Mouse (Mus musculus): Measurements from ENCODE around the gene Igfbpl1.

The Igfbpl1 gene

GRCm38 (mm10) chr4:45770638-45771033 lies 56.1 kb downstream of the Igfbpl1 start:
- in situ Hi-C loops (cut with MboI) = no loop called here

DNA sequence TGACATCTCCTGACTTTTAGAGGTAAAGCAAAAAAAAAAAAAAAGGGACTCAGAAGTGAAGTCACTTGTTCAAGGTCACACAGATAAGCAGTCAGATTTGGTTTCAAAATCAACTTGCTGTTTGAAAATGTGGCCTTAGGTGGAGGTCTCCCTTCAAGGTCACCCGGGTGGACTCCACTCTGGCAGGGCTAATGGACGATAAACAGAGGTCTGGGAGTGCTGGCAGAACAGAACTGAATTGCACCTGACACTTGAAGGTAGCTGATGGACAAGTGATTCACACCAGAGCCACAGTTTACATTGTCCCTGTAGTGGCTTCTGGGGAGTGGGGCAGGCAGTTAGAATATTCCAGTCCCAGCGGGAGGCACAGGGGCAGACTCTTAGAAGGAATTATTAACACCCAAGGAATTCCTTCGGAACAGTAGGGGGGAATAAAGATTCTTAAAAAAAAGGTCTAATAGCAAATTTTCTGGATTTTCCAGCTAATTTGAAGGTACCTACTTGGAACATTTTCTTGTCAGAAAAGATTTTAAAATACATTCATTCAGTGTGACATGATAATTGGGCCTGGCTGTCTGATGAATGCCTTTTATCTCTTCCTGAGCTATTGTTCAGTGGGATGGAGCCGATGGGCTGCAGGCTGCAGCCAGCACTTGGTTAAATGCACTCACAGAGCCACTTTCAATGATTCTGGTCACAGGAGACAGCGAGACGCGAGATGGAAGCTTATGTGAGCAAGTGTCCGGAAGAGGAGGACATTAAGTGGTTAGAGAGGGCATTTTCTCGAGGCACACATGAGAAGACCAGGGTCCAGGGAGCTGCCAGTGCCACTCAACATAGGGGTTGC lies 56.7 kb downstream of the Igfbpl1 start:
- in situ Hi-C loops (cut with MboI) = no loop called here

- in situ Hi-C loops (cut with MboI) = no loop called here
Observed at GRCm38 (mm10) chr4:45769141-45769540, 57.6 kb downstream of the Igfbpl1 start.

GRCm38 (mm10) chr4:45767891-45768558 lies 58.7 kb downstream of the Igfbpl1 start:
- in situ Hi-C loops (cut with MboI) = no loop called here

DNA sequence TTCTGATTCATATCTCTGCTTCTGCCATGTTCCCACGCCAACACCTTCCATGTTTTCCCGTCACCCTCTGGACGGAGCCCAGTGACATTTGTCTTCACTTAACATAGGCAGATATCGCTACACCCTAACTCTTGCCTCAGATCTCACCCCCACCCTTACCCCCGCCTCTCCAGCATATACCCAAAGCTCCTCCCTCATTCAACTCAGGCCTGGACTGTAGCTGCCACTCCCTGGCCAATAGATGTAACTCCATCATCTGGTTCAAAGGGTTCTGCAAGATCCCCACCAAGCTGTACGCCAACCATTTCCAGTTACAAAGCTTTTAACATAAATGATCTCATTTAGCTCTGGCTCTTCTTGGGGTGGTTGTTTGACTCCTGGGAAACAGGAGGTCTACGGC lies 59.9 kb downstream of the Igfbpl1 start:
- in situ Hi-C loops (cut with MboI) = no loop called here

DNA sequence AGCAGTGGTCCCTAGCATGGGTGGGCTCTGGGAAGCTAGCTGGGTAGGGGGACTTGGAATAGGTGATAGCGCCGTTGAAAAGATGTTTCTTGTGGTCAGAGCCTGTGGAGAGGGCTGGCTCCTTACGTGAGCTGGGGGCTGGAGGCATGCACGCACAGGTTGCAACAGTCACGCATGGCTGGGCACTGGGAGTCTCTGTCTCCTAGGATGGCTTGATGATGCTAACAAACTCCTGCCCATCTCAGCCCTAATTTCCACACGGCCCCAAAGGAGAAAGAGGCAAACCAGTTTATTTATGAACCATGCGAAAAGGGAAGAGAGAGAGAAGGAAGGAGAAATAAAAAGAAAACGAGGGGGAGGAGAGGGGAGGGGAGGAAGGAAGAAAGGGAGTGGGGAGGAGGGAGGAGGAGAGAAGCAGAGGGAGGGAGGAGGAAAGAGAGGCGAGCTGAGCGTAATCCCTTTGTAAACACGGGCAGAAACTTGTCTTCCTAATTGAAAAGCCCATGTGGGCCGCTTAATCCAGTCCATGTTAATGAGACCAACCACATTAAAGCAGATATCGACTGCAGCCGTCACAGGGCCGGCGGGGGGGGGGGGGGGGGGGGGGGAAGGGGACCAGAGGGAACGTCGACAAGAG lies 61.0 kb downstream of the Igfbpl1 start:
- in situ Hi-C loops (cut with MboI) = no loop called here

DNA sequence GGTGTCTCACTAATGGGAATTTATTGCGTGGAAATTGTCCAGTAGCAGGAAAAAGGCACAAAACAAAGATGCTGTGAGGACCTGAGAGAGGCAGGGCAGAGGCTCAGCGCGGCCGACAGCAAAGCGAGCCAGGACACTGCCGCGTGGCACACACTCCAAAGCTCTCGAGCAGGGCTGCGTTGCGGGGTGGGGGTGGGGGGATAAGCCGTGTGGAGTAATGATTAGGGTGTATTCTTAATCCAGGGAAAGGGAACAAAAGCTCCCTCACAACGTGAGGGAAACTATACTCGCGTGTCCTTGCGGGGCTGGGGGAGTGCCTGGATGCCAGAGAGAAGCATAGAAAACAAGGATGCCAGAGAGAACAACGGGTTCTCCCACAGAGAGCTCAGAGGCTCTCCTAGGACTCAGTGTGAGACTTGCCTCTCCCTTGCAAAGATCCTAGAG lies 61.6 kb downstream of the Igfbpl1 start:
- in situ Hi-C loops (cut with MboI) = no loop called here

DNA sequence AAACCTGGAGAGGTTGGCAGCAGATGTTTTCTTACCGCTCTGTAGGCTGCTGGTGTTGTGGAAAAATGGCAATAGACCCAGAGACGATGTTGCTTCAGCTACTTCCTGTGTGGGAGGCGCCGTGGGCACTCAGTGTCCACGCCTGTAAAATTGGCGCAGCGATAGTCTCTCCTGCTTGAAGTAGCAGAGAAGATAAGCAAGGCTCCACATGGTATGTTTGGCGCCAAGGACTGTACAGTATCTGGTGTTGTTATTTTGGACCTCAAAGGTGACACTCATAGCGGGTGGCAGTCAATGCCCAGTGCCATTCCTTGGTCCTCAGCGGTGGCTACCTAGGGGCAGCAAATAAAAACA lies 62.6 kb downstream of the Igfbpl1 start:
- in situ Hi-C loops (cut with MboI) = no loop called here

DNA sequence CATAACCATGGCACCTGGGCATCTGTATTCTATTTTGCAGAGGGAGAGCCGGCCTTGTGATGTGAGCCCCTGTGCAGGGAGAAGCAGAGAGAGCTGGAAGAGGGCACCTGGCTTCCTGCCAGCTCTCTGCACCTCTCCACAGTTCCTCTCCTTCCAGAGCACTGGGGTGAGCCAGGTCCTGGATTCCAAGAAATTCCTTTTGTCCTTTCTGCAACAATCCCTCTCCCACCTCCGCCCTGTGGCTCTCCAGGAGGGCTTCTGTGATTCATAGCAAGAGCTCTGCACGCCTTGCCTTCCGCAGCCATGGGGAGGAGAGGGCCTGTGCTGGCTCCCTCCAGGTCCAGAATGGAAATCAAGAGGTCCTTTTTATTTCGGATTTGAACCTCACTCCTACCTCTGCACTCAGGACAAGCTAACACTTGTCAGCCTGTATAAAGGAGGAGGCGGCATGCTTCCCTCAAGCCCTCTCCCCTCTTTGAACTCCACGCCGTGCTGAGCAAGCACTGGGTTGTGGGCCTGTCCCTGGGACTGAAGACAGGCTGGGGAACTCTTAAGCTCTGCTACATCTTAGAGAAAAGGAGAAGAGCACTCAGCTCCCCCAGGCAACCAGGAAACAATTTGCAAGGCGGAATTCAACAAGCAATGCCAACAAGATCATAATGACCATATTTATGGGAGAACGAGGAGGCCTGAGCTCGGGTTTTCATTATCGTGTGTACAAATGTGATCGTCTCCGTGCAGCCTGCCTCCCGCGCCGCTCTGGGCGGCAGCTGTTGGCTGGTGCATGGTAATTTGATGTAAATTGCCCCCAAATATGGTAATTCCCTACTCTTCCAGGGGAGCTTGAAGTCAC lies 63.2 kb downstream of the Igfbpl1 start:
- in situ Hi-C loops (cut with MboI) = no loop called here

DNA sequence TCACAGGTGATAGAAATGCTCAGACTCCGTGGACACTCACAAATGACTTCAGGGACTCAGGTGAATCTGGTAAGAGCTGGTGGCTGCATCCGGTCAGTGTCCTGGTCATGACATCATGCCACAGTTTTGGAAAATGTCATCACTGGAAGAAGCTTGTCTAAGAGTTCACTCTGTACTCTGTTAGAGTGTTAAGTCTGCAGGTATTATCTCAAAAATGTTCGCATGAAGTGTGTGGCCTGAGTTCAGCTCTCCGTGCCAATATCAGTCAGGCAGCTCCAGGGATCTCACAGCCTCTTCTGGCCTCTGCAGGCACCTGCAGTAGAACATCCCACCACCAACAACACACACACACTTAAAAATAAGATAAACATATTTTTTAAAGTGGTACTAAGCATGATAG lies 64.1 kb downstream of the Igfbpl1 start:
- in situ Hi-C loops (cut with MboI) = no loop called here

Data from mature B cell (primary cell).